Mouse (Mus musculus) ovary, postnatal 10 days (tissue): ENCODE results near the gene Aoc2.
"Not testable (repeated sequence)": the region's sequence is repeated elsewhere in the genome, so short reads cannot be mapped to it uniquely, and the experiment has no call there.

Experiments used
- DNase-seq: peaks from one replicate; pipeline ENCODE4 v3.0.0; 2022; ENCODE audit warnings: low spot score

The Aoc2 gene

GRCm38 (mm10) chr11:101315665-101316500, 9.0 kb upstream of the Aoc2 start, which contains the start of gene Psme3:
Gene Psme3, plus strand, starts transcription at chr11:101316213.
- DNase-seq = peak; percentile 87

- no peak for DNase-seq
These were observed 8.4 kb upstream of the Aoc2 start for GRCm38 (mm10) chr11:101316501-101316917.

DNA sequence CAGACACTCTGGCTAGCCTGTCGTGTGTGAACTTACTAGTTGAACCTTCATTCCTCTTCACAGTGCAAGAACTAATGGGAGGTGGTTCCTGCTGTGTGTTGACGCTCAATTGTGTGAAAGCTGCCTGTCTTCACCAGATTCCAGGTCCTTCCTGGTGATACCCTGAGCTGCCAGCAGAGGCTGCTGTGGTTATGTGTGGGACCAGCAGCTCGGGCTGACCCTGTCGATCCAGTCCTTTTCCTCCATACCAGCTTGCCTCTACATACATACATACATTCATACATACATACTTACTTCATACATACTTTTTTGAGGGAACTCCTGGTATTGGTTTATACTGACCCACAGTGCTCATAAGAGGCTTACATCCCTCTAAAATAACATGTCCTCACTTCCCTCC, 1.3 kb upstream of the Aoc2 start:
- DNase-seq = no peak

GRCm38 (mm10) chr11:101325201-101325600, 338 bp downstream of the Aoc2 start:
- not testable (repeated sequence) for DNase-seq

- DNase-seq = no peak
These were observed 1.3 kb downstream of the Aoc2 start for GRCm38 (mm10) chr11:101326147-101326546.

- DNase-seq = no peak
These were observed 2.4 kb downstream of the Aoc2 start for GRCm38 (mm10) chr11:101327311-101327710.

DNA sequence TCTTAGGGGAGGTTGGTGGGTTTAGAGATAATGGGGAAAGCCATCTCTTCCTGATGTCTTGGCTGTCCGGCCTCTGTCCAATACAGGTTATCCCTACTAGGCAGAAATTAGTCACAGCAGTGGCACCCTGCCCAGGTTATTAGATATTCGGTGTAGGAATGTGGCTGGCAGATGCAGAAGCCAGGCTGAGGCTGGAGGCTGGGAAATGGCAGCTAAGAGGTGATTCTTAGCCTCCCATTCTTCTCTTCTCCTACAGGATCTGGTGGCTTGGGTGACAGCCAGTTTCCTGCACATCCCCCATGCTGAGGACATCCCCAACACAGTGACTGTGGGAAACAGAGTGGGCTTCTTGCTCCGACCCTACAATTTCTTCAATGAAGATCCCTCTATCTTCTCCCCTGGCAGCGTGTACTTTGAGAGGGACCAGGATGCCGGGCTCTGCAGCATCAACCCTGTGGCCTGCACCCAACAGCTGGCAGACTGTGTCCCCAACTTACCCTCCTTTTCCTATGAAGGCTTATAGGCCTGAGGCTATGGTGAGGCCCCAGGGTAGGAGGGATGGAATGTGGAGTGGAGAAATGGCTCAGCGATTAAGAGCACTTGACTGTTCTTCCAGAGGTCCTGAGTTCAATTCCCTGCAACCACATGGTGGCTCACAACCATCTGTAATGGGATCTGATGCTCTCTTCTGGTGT, 4.2 kb downstream of the Aoc2 start:
- DNase-seq = no peak

GRCm38 (mm10) chr11:101330371-101330924, 5.6 kb downstream of the Aoc2 start, which contains the start of gene Aoc3:
Gene Aoc3, plus strand, starts transcription at chr11:101330605.
- no peak for DNase-seq

- not testable (repeated sequence) for DNase-seq
These were observed 6.1 kb downstream of the Aoc2 start for GRCm38 (mm10) chr11:101330961-101331360.

DNA sequence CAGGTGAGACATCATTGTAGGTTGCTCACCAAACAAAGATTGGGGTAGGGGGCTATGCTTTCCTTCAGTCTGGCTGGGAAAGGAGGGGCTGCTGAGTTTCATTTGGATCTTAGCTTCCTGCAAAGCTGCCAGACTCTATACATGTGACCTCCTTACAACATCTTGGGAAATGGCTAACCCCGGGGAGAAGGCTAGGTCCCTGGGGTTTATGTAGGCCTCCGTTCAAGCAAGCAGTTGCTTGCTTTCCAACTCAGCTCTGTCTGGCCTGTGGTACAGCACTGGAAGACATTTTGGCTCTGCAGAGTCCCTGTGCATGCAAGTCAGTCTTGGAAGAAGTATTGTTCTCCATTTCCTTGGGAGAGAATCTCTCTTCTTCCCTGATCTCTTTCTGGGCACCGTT, 7.7 kb downstream of the Aoc2 start:
- no peak for DNase-seq

GRCm38 (mm10) chr11:101334023-101334422, 9.2 kb downstream of the Aoc2 start:
- DNase-seq = no peak

- no peak for DNase-seq
These were observed 9.7 kb downstream of the Aoc2 start for GRCm38 (mm10) chr11:101334516-101334915.

- no peak for DNase-seq
These were observed 10.8 kb downstream of the Aoc2 start for GRCm38 (mm10) chr11:101335685-101336084.

DNA sequence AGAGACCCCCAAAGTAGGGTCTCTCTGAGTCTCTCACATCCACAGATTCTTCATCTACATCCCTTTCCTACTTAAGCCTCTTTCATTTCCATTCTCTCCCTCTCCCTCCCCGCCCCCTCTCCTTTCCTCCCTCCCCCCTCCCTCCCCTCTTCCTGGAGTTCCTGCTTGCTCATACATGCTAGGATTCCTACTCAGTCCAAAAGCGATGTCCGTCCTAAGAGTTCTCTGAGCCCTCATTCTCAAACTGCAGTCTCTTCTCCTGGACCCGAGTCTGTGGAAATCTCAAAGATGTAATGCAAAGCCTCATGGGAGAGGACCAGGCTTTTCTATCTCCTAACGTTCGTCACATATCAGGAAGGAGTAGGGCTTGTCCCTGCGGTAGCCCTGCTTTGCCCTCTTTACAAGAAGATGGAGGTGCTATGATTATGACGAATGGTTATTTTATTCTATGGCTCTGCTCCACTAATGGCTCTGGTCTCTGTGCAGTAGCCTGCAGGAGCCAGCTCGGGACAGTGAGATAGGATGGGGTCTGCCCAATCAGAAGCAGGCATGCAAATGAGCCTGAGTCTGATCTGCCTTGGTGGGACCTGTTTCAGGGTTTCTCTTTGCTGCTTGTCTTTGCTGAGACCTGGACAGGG, 13.4 kb downstream of the Aoc2 start:
- no peak for DNase-seq

- DNase-seq = no peak
These were observed 22.4 kb downstream of the Aoc2 start for GRCm38 (mm10) chr11:101347083-101347775.

DNA sequence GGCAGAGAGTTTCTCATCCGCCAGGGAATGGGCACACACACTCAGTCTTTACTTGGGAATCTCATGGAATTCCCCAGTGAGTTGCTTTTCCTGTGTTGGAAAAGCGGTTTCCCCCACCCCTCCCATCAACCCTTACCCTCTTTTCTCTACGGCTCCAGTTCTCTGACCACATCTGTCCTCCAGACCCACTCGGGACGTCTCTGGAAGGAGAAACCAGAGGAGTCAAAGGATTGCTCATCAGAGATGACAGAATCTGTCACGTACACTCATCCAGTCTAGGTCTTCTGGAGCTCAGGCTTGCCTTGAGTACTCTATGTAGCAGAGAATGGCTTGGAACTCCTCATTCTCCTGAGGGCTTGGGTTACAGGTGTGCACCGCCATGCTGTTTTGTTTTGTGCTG, 23.9 kb downstream of the Aoc2 start:
- DNase-seq = no peak

- DNase-seq = no peak
These were observed 24.4 kb downstream of the Aoc2 start for GRCm38 (mm10) chr11:101349216-101349615.

- DNase-seq = no peak
These were observed 26.3 kb downstream of the Aoc2 start for GRCm38 (mm10) chr11:101351100-101351720.

DNA sequence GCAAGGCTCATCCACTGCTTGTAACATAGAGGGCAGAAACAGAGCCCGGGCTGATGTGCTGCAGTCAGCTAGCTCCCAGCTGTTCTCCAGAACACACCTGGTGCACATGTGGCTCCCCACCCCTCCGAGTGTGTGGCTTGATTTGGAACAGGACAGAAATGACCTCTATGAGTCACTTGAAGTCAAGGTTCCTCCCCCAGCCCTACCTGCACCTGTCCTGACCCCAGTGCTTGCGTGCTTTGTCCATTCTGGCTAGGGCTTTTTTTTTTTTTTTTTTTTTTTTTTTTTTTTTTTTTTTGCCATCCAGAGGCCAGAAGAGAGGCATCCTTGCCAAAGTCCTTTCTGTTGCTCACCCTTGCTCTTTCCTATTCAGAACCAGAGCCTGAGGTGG, 26.9 kb downstream of the Aoc2 start:
- DNase-seq = no peak

- DNase-seq = no peak
These were observed 28.6 kb downstream of the Aoc2 start for GRCm38 (mm10) chr11:101353436-101353835.

GRCm38 (mm10) chr11:101354438-101355010, 29.7 kb downstream of the Aoc2 start:
- DNase-seq = no peak
